Mouse (Mus musculus): Measurements from ENCODE around the gene Mrps2.

- no peak for TF ChIP-seq CTCF (IDR thresholded peaks at IDR 0.05 in 2 of 3, conservative IDR thresholded peaks at IDR 0.05 in 1 of 3; ENCODE audit: control insufficient read depth in 1 of 3, insufficient read depth in 1 of 3, low read depth in 2 of 3, low read length in 3 of 3, poor library complexity in 1 of 3, severe bottlenecking in 1 of 3)
- TF ChIP-seq MAZ (IDR thresholded peaks at IDR 0.05; ENCODE audit: low read depth, low read length), result no peak
- no peak for TF ChIP-seq POLR2A (IDR thresholded peaks at IDR 0.05; ENCODE audit: control insufficient read depth in 1 of 2, insufficient read depth in 1 of 2, low read depth in 1 of 2, low read length in 2 of 2, poor library complexity in 1 of 2)
These were observed 32.5 kb upstream of the Mrps2 start for GRCm38 (mm10) chr2:28435401-28435800.
